Mouse (Mus musculus): Measurements from ENCODE around the gene Gm9837. TPM values are rescaled to one million over a fixed set of nuclear protein-coding genes. Genes with fewer than 3 reads are reported as not detected.

Gene Gm9837
- total RNA-seq, 2 experiments from 2014 or later = 0.62 TPM; not detected in 1

DNA sequence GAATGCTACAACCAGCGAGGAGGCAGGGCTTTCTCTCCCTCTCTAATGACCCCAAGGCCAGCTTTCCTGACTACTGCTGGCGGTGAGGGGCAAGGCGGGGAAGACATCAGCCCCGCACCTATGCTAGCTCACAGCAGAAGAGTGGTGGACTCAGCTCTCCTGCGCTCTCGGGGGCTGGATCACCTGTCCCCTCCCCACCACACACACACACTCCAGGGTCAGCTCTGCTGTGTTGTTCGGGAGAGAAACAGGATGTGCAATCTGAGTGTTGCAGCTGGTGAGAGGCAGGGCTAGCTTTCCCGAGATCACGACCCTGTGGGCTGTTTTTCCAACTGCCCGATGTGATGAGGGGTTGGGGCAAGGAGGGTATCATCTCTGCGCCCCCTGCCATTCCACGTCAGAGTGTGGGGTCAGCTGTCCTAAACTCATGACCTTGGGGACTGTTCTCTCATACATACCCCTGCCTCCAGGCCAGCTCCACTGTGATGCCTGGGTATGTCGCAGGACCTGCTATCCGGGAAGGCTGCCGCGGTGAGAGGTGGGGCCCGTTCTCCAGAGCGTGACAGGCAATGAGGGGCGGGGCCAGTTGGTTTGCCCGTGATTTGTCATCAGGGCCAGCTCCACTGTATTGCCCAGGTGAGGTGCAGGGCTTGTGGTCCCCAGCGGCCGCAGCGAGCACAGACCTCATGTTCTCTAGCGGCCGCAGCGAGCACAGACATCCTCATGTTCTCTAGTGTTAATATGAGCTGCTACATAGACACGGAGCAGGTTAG, 16.7 kb upstream of the Gm9837 start:
- DNase-seq (ENCODE audit: low spot score in 2 of 2) = no peak

- no peak for DNase-seq (ENCODE audit: low spot score in 2 of 2)
Measured at GRCm38 (mm10) chr11:53486351-53486750, 16.1 kb upstream of the Gm9837 start.

DNA sequence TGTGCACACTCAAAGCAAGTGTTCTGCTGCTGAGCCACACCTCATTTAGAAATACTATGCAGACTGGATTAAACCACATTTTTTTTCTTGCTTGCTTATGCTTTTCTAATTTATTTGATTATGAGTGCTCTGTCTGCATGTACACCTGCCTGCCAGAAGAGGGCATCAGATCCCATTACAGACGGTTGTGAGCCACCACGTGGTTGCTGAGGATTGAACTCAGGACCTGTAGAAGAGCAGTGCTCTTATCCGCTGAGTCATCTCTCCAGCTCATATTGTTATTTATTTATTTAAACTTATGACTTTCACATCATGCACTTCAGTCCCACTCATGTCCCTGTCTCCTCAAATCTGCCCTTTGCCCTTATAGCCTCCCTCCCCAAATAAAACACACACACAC, 15.4 kb upstream of the Gm9837 start:
- no peak for DNase-seq (ENCODE audit: low spot score in 2 of 2)

- no peak for DNase-seq (ENCODE audit: low spot score in 2 of 2)
Measured at GRCm38 (mm10) chr11:53483159-53483891, 13.0 kb upstream of the Gm9837 start.

GRCm38 (mm10) chr11:53481088-53481730, 10.9 kb upstream of the Gm9837 start:
- no peak for DNase-seq (ENCODE audit: low spot score in 2 of 2)

DNA sequence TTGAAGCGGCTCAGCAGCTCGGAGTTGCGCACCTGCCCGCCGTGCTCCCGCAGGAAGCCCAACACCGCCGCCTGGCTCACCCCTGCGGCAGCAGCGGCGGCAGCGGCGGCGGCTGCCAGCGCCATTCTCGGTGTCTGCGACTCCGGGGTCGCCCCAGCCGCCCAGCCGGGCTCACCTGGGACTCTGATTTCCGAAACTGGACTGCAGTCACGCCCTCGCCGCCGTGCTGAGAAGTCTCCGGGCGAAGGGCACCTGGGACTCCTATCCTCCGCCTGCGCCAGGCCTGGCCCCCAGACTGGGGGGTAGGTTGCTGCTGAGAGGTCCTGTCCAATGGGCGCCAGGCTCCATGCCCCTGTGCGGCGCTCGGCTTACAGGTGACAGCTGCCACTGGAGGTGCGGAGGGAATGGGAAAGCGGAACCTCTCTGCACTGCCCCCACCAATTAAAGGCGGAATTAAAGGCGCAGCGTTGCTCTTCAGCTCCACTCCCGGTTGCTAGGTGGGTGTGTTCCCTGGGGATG, 9.6 kb upstream of the Gm9837 start, which contains the start of the genes Gm9945 and Sowaha:
TSS of gene Gm9945 (plus strand) at position 384 of the 519 bp plus-strand sequence.
TSS of gene Sowaha (minus strand) at position 492 of the 519 bp plus-strand sequence.
- peak; percentile 79 to 80 for DNase-seq (ENCODE audit: low spot score in 2 of 2)

DNA sequence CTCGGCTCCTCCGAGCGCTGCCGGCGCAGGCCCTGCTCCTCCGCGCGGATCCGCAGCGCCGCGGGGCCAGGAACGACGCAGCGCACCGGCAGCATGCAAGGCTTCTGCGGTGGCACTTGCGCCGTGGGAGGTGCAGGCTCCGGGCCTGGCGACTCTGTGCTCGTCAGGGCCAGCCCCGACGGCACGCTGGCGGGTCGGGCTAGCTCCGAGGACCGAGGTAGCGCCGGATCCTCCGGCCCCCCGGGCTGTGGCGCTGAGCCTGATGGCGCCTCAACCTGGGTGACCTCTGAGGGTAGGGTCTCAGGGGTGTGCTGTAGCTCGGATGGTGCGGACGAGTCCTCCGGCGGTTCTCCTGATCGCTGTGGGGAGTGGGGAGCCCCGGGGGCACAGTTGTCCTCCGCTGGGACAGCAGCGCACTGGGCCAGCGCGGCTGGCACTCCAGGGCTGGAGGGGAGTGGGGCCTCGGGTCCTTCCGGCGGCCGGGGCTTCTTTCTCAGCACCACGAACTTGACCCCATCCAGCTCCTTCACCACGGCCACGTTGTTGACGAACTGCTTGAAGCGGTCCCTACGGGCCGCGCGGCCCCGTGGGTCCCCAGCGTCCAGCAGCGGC, 9.0 kb upstream of the Gm9837 start:
- peak in 1 of 2 experiments; percentile 60 for DNase-seq (ENCODE audit: low spot score in 2 of 2)

DNA sequence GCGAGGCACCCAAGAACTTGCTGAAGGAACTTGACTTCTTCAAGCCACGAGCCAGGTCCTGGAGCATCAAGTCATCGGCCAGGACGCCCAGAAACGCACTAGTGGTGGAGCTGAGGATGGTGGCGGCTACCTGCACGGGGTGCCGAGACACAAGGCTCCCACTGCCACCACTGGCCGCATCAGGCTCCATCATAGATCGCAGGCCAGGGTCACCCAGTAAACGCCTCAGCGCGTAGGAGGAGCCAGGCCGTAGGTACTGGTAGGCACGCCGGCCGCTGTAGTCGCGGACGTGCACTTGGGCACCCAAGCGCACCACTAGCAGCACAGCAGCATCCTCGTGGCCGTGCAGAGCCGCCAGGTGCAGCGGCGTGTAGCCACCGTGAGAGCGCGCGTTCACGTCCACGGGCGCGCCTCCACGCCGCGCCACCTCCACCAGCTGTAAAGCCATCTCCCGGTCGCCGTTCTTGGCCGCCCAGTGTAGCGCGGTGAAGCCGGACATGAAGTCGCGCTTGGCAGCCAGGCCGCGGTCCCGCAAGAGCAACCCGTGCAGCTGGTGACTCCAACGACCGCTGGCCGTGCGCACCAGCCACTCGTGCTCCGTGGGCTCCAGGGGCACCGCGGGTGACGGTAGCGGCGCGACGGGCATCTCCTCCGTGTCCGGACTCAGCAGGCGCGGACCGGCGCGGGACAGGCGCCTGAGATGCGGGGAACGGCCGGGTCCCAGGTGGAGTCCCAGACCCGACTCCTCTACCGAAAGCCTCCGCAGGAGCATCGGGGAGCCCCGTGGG, 8.3 kb upstream of the Gm9837 start:
- DNase-seq (ENCODE audit: low spot score in 2 of 2) = no peak

DNA sequence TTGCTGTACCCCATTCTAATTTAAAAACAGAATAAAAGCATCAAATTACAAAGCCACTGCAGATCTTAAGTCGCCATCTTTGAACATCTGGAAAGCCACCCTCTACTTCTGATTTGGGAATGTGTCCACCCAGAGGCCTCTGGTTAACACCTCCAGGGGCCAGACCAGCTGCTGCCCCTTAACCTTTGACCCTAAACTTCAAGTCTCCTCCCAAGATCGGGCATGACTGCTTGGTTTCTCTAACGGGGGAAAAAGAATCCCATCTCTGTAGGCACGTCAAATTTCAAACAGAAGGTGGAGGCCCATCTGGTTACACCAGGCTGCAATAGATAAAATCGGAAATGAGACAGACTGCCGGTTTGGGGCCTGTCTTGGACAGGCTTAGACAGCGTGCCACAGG, 7.6 kb upstream of the Gm9837 start:
- DNase-seq (ENCODE audit: low spot score in 2 of 2) = no peak

DNA sequence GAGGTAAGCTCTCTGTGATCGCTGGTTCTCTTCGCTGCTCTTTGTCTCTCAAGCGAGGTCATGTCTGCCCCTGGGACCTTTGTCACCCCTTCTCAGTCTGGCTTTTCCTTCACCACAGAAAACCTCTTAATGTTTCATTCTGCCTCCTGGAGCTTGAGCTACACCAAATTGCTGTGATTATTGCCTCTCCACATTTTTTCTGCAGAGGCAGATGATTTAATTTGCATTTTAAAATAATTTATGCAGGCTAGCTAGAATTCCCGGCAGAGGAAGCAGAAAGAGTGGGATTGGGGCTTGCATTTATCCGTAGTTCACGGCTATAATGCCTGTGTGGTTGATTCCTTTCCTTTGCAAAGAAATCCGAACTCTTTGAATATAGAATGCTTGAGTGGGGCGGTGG, 5.3 kb upstream of the Gm9837 start:
- no peak for DNase-seq (ENCODE audit: low spot score in 2 of 2)

GRCm38 (mm10) chr11:53472709-53473108, 2.4 kb upstream of the Gm9837 start:
- DNase-seq (ENCODE audit: low spot score in 2 of 2) = no peak

GRCm38 (mm10) chr11:53469294-53469967, 848 bp downstream of the Gm9837 start:
- DNase-seq (ENCODE audit: low spot score in 2 of 2) = peak in 1 of 2 experiments; percentile 33

- peak; percentile 71 to 88 for DNase-seq (ENCODE audit: low spot score in 2 of 2)
Measured at GRCm38 (mm10) chr11:53466231-53466971, 3.9 kb downstream of the Gm9837 start.

GRCm38 (mm10) chr11:53463551-53464424, 6.5 kb downstream of the Gm9837 start:
- DNase-seq (ENCODE audit: low spot score in 2 of 2) = peak in 1 of 2 experiments; percentile 27

DNA sequence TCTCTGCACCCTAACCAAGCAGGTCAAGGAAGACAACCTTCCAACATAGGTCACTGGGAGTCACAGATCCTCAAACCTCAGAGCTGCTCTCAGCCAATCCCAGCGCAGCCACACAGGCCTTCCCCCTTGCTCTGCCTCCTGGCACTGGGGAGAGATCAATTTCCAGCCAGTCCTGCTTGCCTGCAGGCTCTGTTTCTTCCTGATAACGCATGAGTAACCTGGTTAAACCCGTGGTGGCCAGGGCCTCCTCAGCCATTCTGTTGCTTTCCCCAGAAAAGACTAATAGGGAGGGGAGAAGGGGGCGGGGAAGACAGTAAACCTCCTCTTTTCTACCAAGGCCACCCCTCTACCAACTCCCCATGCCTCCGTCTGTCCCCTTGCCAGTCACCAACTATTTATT, 8.6 kb downstream of the Gm9837 start:
- DNase-seq (ENCODE audit: low spot score in 2 of 2) = no peak

- no peak for DNase-seq (ENCODE audit: low spot score in 2 of 2)
Measured at GRCm38 (mm10) chr11:53460192-53460591, 10.1 kb downstream of the Gm9837 start.

DNA sequence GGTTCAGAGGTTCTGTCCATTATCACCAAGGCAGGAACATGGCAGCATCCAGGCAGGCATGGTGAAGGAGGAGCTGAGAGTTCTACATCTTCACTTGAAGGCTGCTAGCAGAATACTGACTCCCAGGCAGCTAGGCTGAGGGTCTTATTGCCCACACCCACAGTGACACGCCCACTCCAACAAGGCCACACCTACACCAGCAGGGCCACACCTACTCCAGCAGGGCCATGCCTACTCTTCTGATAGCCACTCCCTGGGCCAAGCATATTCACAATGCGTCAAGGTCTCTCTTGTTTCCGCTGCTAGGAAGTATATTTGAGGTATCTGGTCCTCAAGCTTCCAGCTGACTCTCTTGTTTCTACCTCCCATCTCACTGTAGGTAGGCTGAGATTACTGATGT, 11.3 kb downstream of the Gm9837 start:
- no peak for DNase-seq (ENCODE audit: low spot score in 2 of 2)

- DNase-seq (ENCODE audit: low spot score in 2 of 2) = no peak
Measured at GRCm38 (mm10) chr11:53457372-53457954, 12.8 kb downstream of the Gm9837 start.
